In the genomic region with DNA sequence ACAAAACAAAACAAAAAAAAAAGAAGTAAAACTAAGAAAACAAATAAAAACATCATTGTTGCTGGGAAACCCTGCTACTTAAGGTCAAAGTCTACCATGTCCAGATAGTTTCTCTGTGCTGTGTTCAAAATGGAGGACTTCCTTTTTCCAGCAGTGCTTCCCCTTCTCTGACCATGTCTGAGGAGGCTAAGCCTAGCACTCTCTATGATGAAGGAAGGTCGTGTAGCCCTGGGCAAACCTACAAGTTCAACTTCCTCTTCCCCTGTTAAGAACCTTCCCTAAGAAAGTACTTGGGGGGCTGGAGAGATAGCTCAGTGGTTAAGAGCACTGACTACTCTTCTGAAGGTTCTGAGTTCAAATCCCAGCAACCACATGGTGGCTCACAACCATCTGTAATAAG, we compare ENCODE assay signal across 30 mouse cellular contexts. TPM values are rescaled to one million over a fixed set of nuclear protein-coding genes. Genes with fewer than 3 reads are reported as not detected.
DNase-seq lines count a peak whose midpoint lies in the region; ATAC-seq and TF ChIP-seq lines count a peak whose summit lies in the region.
"Had no signal": no experiment of that assay in that cellular context is flagged by ENCODE, and none has a peak within 500 bp of the region (broad histone marks: within the 10 kb centered on the region; RNA-seq: fewer than 3 reads in every experiment).

No protein-coding gene starts in this region.

- no peaks in the 10 kb centered on the region for H3K4me1 ChIP-seq in liver, postnatal 0 days (ENCODE audit: insufficient read depth)
- H3K4me1 ChIP-seq in liver, embryonic 12.5 days, result peaks cover 4% of the 10 kb centered on the region; the same call in 1 of the 2 replicates
- H3K4me1 ChIP-seq in bone marrow macrophage, adult 2 months (ENCODE audit: control insufficient read depth, insufficient read depth, low read length), result peaks cover 6% of the 10 kb centered on the region; the same call in 1 of the 2 replicates
- H3K4me1 ChIP-seq in thymus, adult 2 months (replicated peaks; ENCODE audit: control insufficient read depth, insufficient read depth, low read length), result no peaks in the 10 kb centered on the region
- H3K4me1 ChIP-seq: embryonic facial prominence, embryonic 13.5 days; heart, embryonic 10.5 days; limb, embryonic 13.5 days had no signal

- H3K36me3 ChIP-seq in liver, postnatal 0 days (replicated peaks; ENCODE audit: insufficient read depth, low read length), result no peaks in the 10 kb centered on the region
- no peaks in the 10 kb centered on the region for H3K36me3 ChIP-seq in liver, embryonic 12.5 days
- no peaks in the 10 kb centered on the region for H3K36me3 ChIP-seq in splenic B cell, adult 2 months (ENCODE audit: control insufficient read depth, insufficient read depth, low read length, poor library complexity, severe bottlenecking)
- H3K36me3 ChIP-seq in thymus, adult 2 months (ENCODE audit: control insufficient read depth, insufficient read depth, low read length), result no peaks in the 10 kb centered on the region
- H3K36me3 ChIP-seq: embryonic facial prominence, embryonic 13.5 days; forebrain, embryonic 12.5 days; limb, embryonic 13.5 days had no signal

- H3K4me3 ChIP-seq in liver, postnatal 0 days (ENCODE audit: low read depth, low read length), result no peak overlapping the region
- H3K4me3 ChIP-seq in liver, embryonic 12.5 days, result no peak overlapping the region
- H3K4me3 ChIP-seq in bone marrow macrophage, adult 2 months (ENCODE audit: insufficient read depth, low read length), result no peak overlapping the region
- no peak overlapping the region for H3K4me3 ChIP-seq in thymus, adult 2 months (ENCODE audit: control insufficient read depth, insufficient read depth, low read length)
- H3K4me3 ChIP-seq: embryonic facial prominence, embryonic 13.5 days; erythroblast, embryonic 14.5 days; forebrain, embryonic 12.5 days; gastrocnemius, adult 2 months; heart, embryonic 10.5 days; layer of hippocampus, adult 2 months; limb, embryonic 13.5 days had no signal

- 0 out of 2 replicates have a peak overlapping the region, but pooled peaks have one; percentile 22 for H3K27ac ChIP-seq in liver, postnatal 0 days (ENCODE audit: low read depth)
- no peak overlapping the region for H3K27ac ChIP-seq in liver, embryonic 12.5 days
- H3K27ac ChIP-seq in bone marrow macrophage, adult 2 months (ENCODE audit: insufficient read depth, low read depth, low read length), result peak overlapping the region; percentile 65
- no peak overlapping the region for H3K27ac ChIP-seq in thymus, adult 2 months (ENCODE audit: control insufficient read depth, insufficient read depth, low read length)
- H3K27ac ChIP-seq: embryonic facial prominence, embryonic 13.5 days; forebrain, embryonic 12.5 days; gastrocnemius, adult 2 months; heart, embryonic 10.5 days; hindbrain, embryonic 14.5 days; layer of hippocampus, adult 2 months; limb, embryonic 13.5 days had no signal

- no peak for TF ChIP-seq CTCF in liver, postnatal 0 days (IDR thresholded peaks at IDR 0.05; ENCODE audit: low read depth)
- TF ChIP-seq CTCF in bone marrow macrophage, adult 2 months (IDR thresholded peaks at IDR 0.05; ENCODE audit: low read depth, low read length), result no peak
- TF ChIP-seq CTCF in thymus, adult 2 months (IDR thresholded peaks at IDR 0.05; ENCODE audit: borderline replicate concordance, control insufficient read depth, extremely low read depth, insufficient read depth, low read length, poor library complexity), result no peak

- H3K4me2 ChIP-seq in liver, postnatal 0 days (ENCODE audit: low read depth, low read length), result no peak overlapping the region
- no peak overlapping the region for H3K4me2 ChIP-seq in liver, embryonic 12.5 days
- H3K4me2 ChIP-seq: embryonic facial prominence, embryonic 13.5 days; forebrain, embryonic 12.5 days; hindbrain, embryonic 14.5 days; limb, embryonic 13.5 days; lung, embryonic 14.5 days; midbrain, embryonic 11.5 days had no signal

- TF ChIP-seq POLR2A in bone marrow macrophage, adult 2 months (IDR thresholded peaks at IDR 0.05; ENCODE audit: borderline replicate concordance, low read depth, low read length), result no peak
- TF ChIP-seq POLR2A in thymus, adult 2 months (IDR thresholded peaks at IDR 0.05; ENCODE audit: control insufficient read depth, extremely low read depth, insufficient read depth, low read length, poor library complexity), result no peak

- no peak for TF ChIP-seq EP300 in liver, postnatal 0 days (IDR thresholded peaks at IDR 0.05; ENCODE audit: low read depth)

- WGBS in liver, postnatal 0 days (ENCODE audit: insufficient replicate concordance), result 42% methylated on average over 1 of the region's 1 CpGs
- WGBS in liver, embryonic 12.5 days (ENCODE audit: insufficient replicate concordance), result 28% methylated on average over 1 of the region's 1 CpGs
- 33% methylated on average over 1 of the region's 1 CpGs for WGBS in thymus, adult 2 months

- H3K9ac ChIP-seq in liver, postnatal 0 days (replicated peaks), result no peak overlapping the region
- H3K9ac ChIP-seq in liver, embryonic 12.5 days, result no peak overlapping the region
- H3K9ac ChIP-seq: embryonic facial prominence, embryonic 13.5 days; forebrain, embryonic 12.5 days; hindbrain, embryonic 14.5 days; limb, embryonic 13.5 days; lung, embryonic 14.5 days had no signal

- H3K9me3 ChIP-seq in liver, postnatal 0 days (ENCODE audit: low read length), result no peaks in the 10 kb centered on the region
- H3K9me3 ChIP-seq in liver, embryonic 12.5 days (replicated peaks), result 0 out of 2 replicates have a peak, but pooled peaks cover 5% of the 10 kb centered on the region
- H3K9me3 ChIP-seq: embryonic facial prominence, embryonic 13.5 days had no signal

- no peak for DNase-seq in liver, postnatal 0 days
- peak; percentile 26 for DNase-seq in splenic B cell, adult 2 months (ENCODE audit: low read depth, low spot score)
- DNase-seq in thymus, adult 2 months, result no peak
- no peak for DNase-seq in c-Kit-positive CD71-positive TER-119-positive erythroid progenitor cells, embryonic 14.5 days (ENCODE audit: low spot score)
- DNase-seq: adrenal gland, postnatal 14 days; cerebellum, adult 11 months; cerebellum, postnatal 10 days; embryo, embryonic 11 days; gastrocnemius, adult 2 months; heart, postnatal 4 days; kidney, adult 8-10 months; kidney, postnatal 14 days; lung, embryonic 14.5 days; lung, postnatal 4 days; spleen, adult 18-20 months; thymus, postnatal 25 days had no signal

- ATAC-seq in liver, postnatal 0 days, result peak; percentile 62
- no peak for ATAC-seq in liver, embryonic 12.5 days
- ATAC-seq in megakaryocyte, adult 5-6 weeks (ENCODE audit: poor library complexity, severe bottlenecking), result peak; percentile 89

- no peaks in the 10 kb centered on the region for H3K27me3 ChIP-seq in liver, postnatal 0 days (ENCODE audit: insufficient read depth, low read length)
- no peaks in the 10 kb centered on the region for H3K27me3 ChIP-seq in liver, embryonic 12.5 days (replicated peaks)
- H3K27me3 ChIP-seq in splenic B cell, adult 2 months (ENCODE audit: control insufficient read depth, insufficient read depth, low read length, poor library complexity, severe bottlenecking), result no peaks in the 10 kb centered on the region
- no peaks in the 10 kb centered on the region for H3K27me3 ChIP-seq in thymus, adult 2 months (ENCODE audit: control insufficient read depth, insufficient read depth, low read length)
- H3K27me3 ChIP-seq: embryonic facial prominence, embryonic 13.5 days; forebrain, embryonic 12.5 days; limb, embryonic 13.5 days had no signal

RNA-seq across cellular contexts. Expression of a gene that starts 57.3 kb away (rescaled TPM):
- 0.08 and 0.11 TPM in 2 replicates for polyA plus RNA-seq in liver, postnatal 0 days (2015; fragmentation: Nextera tagmentation; extraction: Ambion mirVana)
- 0.24 TPM in 1 of 2 replicates, not detected in the other for polyA plus RNA-seq in liver, embryonic 12.5 days (2016; fragmentation: Nextera tagmentation; extraction: Ambion mirVana)
- polyA plus RNA-seq in bone marrow macrophage, adult 2 months (2012; ENCODE audit: insufficient read depth, insufficient read length, missing spikeins), result 0.38 and 0.55 TPM in 2 replicates
- total RNA-seq in megakaryocyte, adult 5-6 weeks (2015), result 0.18 and 0.59 TPM in 2 replicates
- total RNA-seq in megakaryocyte, adult 5-6 weeks (2017), result not detected in 2 replicates
- 0.04 and 0.10 TPM in 2 replicates for polyA plus RNA-seq in thymus, adult 2 months (2012; rRNA removed)
- total RNA-seq: adrenal gland, postnatal 14 days; gastrocnemius, adult 2 months; heart, postnatal 4 days; layer of hippocampus, adult 2 months; left cerebral cortex, postnatal 14 days; midbrain, postnatal 0 days had no signal
- polyA plus RNA-seq: embryonic facial prominence, embryonic 13.5 days; erythroblast, embryonic 14.5 days; forebrain, embryonic 12.5 days; heart, embryonic 10.5 days; hindbrain, embryonic 14.5 days; intestine, embryonic 14.5 days; limb, embryonic 13.5 days; midbrain, embryonic 11.5 days had no signal

Comparison
In these comparisons a context has a peak if more than half of its experiments do, and no peak if none do; other contexts are left out.
1. H3K27ac ChIP-seq: peak in liver, postnatal 0 days (single experiment) and bone marrow macrophage, adult 2 months (single experiment); none in liver, embryonic 12.5 days (single experiment) and thymus, adult 2 months (single experiment).